Mouse (Mus musculus): ENCODE results near the gene Kbtbd6. TPM values are rescaled to one million over a fixed set of nuclear protein-coding genes. Genes with fewer than 3 reads are reported as not detected.
A peak's percentile ranks its signal among the peaks of the same experiment; 100 is the strongest.
"Not testable (repeated sequence)": the region's sequence is repeated elsewhere in the genome, so short reads cannot be mapped to it uniquely, and the experiment has no call there.

Kbtbd6 gene
- 3.8 and 4.0 TPM in 2 replicates for polyA plus RNA-seq (2015; fragmentation: Nextera tagmentation; extraction: Ambion mirVana)

DNA sequence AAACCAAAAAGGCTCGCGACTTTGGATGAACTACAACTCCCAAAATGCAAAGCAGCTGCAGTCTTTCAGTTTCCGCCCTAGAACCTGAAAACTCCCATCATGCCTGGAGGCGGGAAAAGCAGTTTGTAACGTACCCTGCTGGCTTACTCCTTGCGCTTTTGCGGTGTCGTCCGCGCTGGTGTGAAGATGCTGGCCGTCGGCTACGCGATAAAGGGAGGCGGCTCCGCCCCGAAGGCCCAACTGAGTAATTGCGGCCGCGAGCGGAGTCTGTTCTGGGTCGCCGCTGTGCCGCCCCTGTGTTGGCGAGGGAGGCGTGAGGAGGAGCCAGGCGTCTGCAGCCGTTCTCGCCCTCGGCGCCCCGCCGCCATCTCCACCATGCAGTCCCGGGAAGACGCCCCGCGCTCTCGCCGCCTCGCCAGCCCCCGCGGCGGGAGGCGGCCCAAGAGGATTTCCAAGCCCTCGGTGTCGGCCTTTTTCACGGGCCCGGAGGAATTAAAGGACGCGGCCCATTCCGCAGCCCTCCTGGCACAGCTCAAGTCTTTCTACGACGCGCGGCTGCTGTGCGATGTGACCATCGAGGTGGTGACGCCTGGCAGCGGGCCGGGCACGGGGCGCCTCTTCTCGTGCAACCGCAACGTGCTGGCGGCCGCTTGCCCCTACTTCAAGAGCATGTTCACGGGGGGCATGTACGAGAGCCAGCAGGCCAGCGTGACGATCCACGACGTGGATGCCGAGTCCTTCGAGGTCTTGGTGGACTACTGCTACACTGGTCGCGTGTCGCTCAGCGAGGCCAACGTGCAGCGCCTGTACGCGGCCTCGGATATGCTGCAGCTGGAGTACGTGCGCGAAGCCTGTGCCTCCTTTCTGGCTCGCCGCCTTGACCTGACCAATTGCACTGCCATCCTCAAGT lies at the start of gene Kbtbd6:
Gene Kbtbd6 (plus strand): TSS at position 155 of the 910 bp plus-strand sequence.
- peaks cover 20% of the 10 kb centered on the region for H3K4me1 ChIP-seq (replicated peaks)
- 18% methylated on average over 44 of the region's 89 CpGs for WGBS (ENCODE audit: insufficient replicate concordance)
- H3K27me3 ChIP-seq; H3K9me3 ChIP-seq (replicated peaks); H3K36me3 ChIP-seq (replicated peaks): not testable (repeated sequence)
- H3K9ac ChIP-seq, result peak within 1 kb of the TSS; percentile 67
- peak within 1 kb of the TSS; percentile 69 for H3K4me3 ChIP-seq (replicated peaks)
- peak within 1 kb of the TSS; percentile 94 for H3K27ac ChIP-seq (replicated peaks)
- peak within 1 kb of the TSS; percentile 82 for H3K4me2 ChIP-seq
- peak; percentile 93 for ATAC-seq (ENCODE audit: insufficient read depth)

DNA sequence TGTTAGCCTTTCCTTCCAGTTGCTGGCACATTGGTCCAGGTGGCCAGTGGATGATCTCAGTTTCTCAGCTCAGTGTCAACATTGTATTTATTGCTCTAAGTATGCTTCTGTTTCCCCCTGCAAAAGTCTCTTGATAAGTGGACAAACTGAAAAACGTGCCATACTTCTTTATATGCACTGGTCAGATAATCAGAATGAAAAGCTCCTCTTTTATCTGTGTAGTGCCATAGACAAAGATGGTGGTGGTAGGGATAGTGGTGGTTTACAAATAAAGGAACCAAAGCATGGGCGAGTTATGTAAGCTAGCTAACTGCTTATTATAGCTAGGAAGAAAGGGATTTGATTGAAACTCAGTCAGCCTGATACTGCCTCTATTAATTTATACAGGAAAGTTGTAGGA lies 44.0 kb upstream of the Kbtbd6 start:
- Histone ChIP-seq H3K27me3 (no peaks in the 10 kb centered on the region), H3K36me3 (replicated peaks) (peaks cover 9% of the 10 kb centered on the region; the same call in 1 of the 2 replicates), H3K9me3 (replicated peaks) (no peaks in the 10 kb centered on the region), H3K27ac (replicated peaks) (no peak overlapping the region), H3K4me1 (replicated peaks) (peaks cover 5% of the 10 kb centered on the region; the same call in 1 of the 2 replicates), H3K4me3 (replicated peaks) (no peak overlapping the region), H3K4me2 (no peak overlapping the region), H3K9ac (no peak overlapping the region)
- no peak for ATAC-seq (ENCODE audit: insufficient read depth)
- 41% methylated on average over 2 of the region's 2 CpGs for WGBS (ENCODE audit: insufficient replicate concordance)

DNA sequence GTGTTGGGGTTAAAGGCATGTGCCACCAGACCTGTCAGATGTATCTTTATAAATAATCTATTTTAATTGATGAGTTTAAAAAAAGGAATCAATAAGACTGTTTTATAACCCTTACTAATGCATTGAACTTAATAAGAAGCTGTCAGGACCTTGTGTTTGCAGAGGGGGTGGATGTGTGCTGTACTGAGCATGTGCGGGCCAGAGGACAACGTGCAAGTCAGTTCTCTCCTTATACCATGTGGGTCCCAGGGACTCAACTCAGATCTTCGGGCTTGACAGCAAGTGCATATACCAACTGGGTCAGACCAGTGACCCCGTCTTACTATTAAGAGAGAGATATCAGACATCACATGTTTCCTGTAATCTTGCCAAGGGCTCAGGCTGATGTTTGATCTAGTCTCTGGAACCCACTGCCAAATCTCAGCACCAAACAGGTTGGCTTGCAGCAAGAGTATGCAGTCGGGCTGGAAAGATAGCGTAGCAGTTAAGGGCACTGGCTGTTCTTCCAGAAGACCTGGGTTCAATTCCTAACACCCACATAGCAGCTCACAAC lies 42.3 kb upstream of the Kbtbd6 start:
- no peak overlapping the region for H3K4me2 ChIP-seq
- H3K9me3 ChIP-seq (replicated peaks), result no peaks in the 10 kb centered on the region
- H3K27ac ChIP-seq (replicated peaks), result no peak overlapping the region
- H3K27me3 ChIP-seq, result no peaks in the 10 kb centered on the region
- no peak overlapping the region for H3K4me3 ChIP-seq (replicated peaks)
- 62% methylated on average over 6 of the region's 6 CpGs for WGBS (ENCODE audit: insufficient replicate concordance)
- peaks cover 5% of the 10 kb centered on the region; the same call in 1 of the 2 replicates for H3K4me1 ChIP-seq (replicated peaks)
- H3K36me3 ChIP-seq (replicated peaks), result peaks cover 8% of the 10 kb centered on the region
- no peak overlapping the region for H3K9ac ChIP-seq
- no peak for ATAC-seq (ENCODE audit: insufficient read depth)

DNA sequence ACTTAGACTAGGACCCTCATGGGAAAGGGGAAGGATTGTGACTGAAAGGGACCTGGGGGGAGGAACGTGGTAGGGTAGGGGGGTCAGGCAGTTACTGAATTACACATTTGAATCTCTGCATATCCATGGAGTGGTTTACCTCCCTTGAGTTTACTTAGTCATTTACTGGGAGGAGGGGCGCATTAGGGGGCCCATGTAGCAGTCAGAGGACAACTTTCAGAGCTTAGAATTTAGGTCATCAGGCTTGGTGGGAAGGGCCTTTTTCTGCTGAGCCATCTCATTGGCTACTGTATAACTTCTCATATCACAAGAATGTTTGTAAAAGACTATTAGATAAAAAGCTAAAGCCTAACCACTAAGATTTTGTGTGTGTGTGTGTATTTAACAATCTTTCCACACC lies 41.0 kb upstream of the Kbtbd6 start:
- H3K36me3 ChIP-seq (replicated peaks), result peaks cover 8% of the 10 kb centered on the region
- H3K9me3 ChIP-seq (replicated peaks), result no peaks in the 10 kb centered on the region
- no peak for ATAC-seq (ENCODE audit: insufficient read depth)
- no peak overlapping the region for H3K9ac ChIP-seq
- H3K27ac ChIP-seq (replicated peaks), result no peak overlapping the region
- peaks cover 5% of the 10 kb centered on the region; the same call in 1 of the 2 replicates for H3K4me1 ChIP-seq (replicated peaks)
- H3K4me3 ChIP-seq (replicated peaks), result no peak overlapping the region
- H3K4me2 ChIP-seq, result no peak overlapping the region
- no peaks in the 10 kb centered on the region for H3K27me3 ChIP-seq
- 59% methylated on average over 2 of the region's 2 CpGs for WGBS (ENCODE audit: insufficient replicate concordance)

DNA sequence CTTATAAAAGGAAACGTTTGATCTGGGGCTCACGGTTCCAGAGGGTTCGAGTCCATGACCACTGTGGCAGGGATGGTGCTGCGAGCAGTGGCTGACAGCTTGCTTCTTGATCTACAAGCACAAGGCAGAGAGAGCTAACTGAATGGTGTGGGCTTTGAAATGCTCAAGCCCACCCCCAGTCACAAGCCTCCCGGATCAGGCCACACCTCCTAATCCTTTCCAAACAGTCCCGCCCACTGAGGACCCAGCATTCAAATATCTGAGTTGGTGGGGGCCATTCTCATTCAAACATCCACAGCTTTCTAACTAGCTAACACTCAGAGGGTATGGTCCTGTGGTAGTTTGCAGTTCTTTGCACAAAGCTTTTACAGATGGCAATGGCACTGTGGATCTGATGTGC lies 38.5 kb upstream of the Kbtbd6 start:
- Histone ChIP-seq H3K27ac (replicated peaks) (no peak overlapping the region), H3K4me1 (replicated peaks) (no peaks in the 10 kb centered on the region), H3K27me3 (no peaks in the 10 kb centered on the region), H3K9ac (no peak overlapping the region), H3K4me2 (no peak overlapping the region), H3K4me3 (replicated peaks) (no peak overlapping the region), H3K9me3 (replicated peaks) (no peaks in the 10 kb centered on the region), H3K36me3 (replicated peaks) (peaks cover 4% of the 10 kb centered on the region; the same call in 1 of the 2 replicates)
- no peak for ATAC-seq (ENCODE audit: insufficient read depth)
- WGBS (ENCODE audit: insufficient replicate concordance), result 78% methylated on average over 6 of the region's 6 CpGs

DNA sequence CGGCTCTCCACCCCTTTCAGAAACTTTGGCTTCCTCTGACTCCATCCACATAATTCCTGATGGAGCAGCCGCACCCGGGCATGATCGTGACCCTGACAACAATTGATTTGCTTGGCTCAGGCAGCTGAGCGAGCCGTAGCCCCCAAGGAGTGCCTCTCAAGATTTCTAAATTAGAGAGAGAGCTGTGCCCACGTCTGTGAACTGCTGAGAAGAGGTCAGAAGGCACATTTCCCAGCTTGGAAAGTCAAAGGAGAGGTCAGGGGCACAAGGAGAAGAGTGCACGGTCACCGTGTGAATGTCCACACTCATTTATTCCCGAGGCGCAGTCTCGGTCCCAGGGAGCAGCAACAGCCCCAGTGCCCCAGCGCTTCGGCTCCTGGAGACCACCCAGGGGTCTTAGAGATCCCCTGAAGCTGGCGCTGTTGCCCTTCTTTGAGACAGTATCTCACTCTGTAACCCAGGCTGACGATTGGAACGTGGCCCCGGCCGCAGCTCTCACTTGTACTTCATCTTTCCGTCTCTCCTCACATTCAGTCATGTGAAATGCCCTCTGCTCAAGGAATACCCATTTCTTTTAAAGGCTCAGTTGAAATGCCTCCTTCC lies 31.5 kb upstream of the Kbtbd6 start:
- WGBS (ENCODE audit: insufficient replicate concordance), result 80% methylated on average over 20 of the region's 20 CpGs
- H3K9me3 ChIP-seq (replicated peaks), result no peaks in the 10 kb centered on the region
- H3K9ac ChIP-seq, result no peak overlapping the region
- no peaks in the 10 kb centered on the region for H3K4me1 ChIP-seq (replicated peaks)
- no peak overlapping the region for H3K27ac ChIP-seq (replicated peaks)
- H3K4me3 ChIP-seq (replicated peaks), result no peak overlapping the region
- H3K27me3 ChIP-seq, result no peaks in the 10 kb centered on the region
- ATAC-seq (ENCODE audit: insufficient read depth), result no peak
- 0 out of 2 replicates have a peak, but pooled peaks cover 5% of the 10 kb centered on the region for H3K36me3 ChIP-seq (replicated peaks)
- H3K4me2 ChIP-seq, result no peak overlapping the region

DNA sequence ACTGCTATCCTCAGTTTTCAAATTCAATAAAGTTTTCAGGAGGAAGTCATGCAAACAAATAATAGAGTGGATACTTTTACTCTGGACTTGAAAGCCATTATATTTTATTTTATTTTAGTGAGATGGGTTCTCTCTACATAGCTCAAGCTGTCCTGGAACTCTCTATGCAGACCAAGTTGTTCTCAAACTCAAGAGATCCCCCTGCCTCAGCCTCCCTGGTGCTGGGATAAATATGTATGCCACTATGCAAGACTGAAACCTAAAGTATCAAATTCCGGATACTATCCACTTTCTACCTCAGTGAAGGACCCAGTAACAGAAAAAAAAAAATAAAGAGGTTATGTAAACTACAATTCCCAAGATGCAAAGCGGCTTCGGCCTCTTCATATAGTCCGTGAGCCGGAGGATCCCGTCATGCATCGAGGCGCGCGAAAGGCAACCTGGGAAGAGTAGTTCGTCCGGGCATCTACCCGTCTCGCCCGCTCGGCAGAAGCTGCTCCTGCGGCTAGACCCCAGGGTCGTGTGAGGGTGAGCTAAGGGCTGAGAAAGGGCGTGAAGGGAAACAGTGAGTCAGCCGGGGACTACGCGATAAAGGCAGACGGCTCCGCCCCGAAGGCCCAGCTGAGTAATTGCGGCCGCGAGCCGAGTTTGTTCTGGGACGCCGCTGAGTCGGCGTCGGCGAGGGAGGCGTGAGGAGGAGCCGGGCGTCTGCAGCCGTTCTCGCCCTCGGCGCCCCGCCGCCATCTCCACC lies 25.5 kb upstream of the Kbtbd6 start, which contains the start of gene Kbtbd7:
Gene Kbtbd7 (plus strand): TSS at position 533 of the 751 bp plus-strand sequence.
- H3K9ac ChIP-seq, result peak within 1 kb of the TSS; percentile 62

DNA sequence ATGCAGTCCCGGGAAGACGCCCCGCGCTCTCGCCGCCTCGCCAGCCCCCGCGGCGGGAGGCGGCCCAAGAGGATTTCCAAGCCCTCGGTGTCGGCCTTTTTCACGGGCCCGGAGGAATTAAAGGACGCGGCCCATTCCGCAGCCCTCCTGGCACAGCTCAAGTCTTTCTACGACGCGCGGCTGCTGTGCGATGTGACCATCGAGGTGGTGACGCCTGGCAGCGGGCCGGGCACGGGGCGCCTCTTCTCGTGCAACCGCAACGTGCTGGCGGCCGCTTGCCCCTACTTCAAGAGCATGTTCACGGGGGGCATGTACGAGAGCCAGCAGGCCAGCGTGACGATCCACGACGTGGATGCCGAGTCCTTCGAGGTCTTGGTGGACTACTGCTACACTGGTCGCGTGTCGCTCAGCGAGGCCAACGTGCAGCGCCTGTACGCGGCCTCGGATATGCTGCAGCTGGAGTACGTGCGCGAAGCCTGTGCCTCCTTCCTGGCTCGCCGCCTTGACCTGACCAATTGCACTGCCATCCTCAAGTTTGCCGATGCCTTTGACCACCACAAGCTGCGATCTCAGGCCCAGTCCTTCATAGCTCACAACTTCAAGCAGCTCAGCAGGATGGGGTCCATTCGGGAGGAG lies 24.8 kb upstream of the Kbtbd6 start:
- not testable (repeated sequence) for H3K9me3 ChIP-seq (replicated peaks); H3K36me3 ChIP-seq (replicated peaks); H3K27me3 ChIP-seq
- peak overlapping the region; percentile 66 for H3K4me3 ChIP-seq (replicated peaks)
- ATAC-seq (ENCODE audit: insufficient read depth), result peak; percentile 32
- H3K4me1 ChIP-seq (replicated peaks), result peaks cover 17% of the 10 kb centered on the region
- 54% methylated on average over 13 of the region's 59 CpGs for WGBS (ENCODE audit: insufficient replicate concordance)
- H3K27ac ChIP-seq (replicated peaks), result peak overlapping the region; percentile 95
- H3K4me2 ChIP-seq, result peak overlapping the region; percentile 63
- H3K9ac ChIP-seq, result peak overlapping the region; percentile 62

More for the DNA sequence above, 25.5 kb upstream of the Kbtbd6 start, which contains the start of gene Kbtbd7:
- Histone ChIP-seq H3K9me3 (replicated peaks) (no peaks in the 10 kb centered on the region), H3K4me1 (replicated peaks) (peaks cover 17% of the 10 kb centered on the region), H3K4me2 (peak within 1 kb of the TSS; percentile 63), H3K27me3 (no peaks in the 10 kb centered on the region), H3K4me3 (replicated peaks) (peak within 1 kb of the TSS; percentile 66), H3K36me3 (replicated peaks) (0 out of 2 replicates have a peak, but pooled peaks cover 10% of the 10 kb centered on the region), H3K27ac (replicated peaks) (peak within 1 kb of the TSS; percentile 95)
- peak; percentile 98 for ATAC-seq (ENCODE audit: insufficient read depth)
- WGBS (ENCODE audit: insufficient replicate concordance), result under 1% methylated on average over 44 of the region's 44 CpGs

DNA sequence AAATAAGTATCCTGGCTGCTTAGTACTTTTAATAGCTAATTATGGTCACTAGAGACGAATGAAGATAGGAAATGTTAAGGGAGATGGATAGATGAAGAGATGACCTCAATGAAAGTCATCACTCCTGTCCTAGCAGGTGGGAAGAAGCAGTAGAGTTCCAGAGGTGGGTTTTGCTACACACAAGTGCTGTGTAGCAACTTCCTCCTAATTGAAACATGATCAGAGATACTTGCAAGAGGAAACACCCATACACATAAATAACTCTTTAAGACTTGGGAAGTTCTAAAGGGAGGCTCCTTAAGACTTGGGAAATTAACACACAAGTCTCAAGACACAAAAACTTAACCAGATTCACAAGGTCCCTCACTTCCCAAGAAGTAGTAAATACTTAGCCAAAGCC lies 17.6 kb upstream of the Kbtbd6 start:
- whole genome bisulfite sequencing (ENCODE audit: insufficient replicate concordance), result 52% methylated on average over 1 of the region's 1 CpGs

DNA sequence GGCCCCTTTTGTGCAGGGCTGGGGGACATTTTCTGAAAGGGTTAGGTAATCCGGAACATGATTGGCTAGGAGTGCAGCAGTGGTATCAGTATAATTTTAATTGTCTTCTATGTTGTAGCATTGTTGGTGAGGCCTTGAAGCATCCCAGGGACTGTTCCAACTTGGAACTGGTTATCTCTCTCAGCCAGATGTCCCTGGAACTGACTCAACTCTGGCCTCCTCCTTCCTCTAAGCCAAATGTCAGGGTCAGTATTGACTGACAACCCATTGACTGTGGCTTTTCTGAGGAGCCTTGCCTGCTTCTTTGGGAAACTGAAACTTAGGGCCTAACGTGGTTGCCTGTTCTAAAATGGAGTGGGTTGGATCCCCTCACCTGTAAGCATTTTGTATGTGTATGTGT lies 11.0 kb upstream of the Kbtbd6 start:
- 62% methylated on average over 2 of the region's 2 CpGs for WGBS (ENCODE audit: insufficient replicate concordance)
- no peaks in the 10 kb centered on the region for H3K27me3 ChIP-seq
- H3K9me3 ChIP-seq (replicated peaks), result no peaks in the 10 kb centered on the region
- no peak overlapping the region for H3K9ac ChIP-seq
- ATAC-seq (ENCODE audit: insufficient read depth), result peak; percentile 56; the same call in 1 of the 2 replicates
- H3K36me3 ChIP-seq (replicated peaks), result no peaks in the 10 kb centered on the region
- no peak overlapping the region for H3K4me2 ChIP-seq
- H3K4me1 ChIP-seq (replicated peaks), result peaks cover 9% of the 10 kb centered on the region
- H3K27ac ChIP-seq (replicated peaks), result 0 out of 2 replicates have a peak overlapping the region, but pooled peaks have one; percentile 14
- H3K4me3 ChIP-seq (replicated peaks), result no peak overlapping the region

More for the DNA sequence above, 17.6 kb upstream of the Kbtbd6 start:
- H3K27ac ChIP-seq (replicated peaks), result no peak overlapping the region
- no peaks in the 10 kb centered on the region for H3K36me3 ChIP-seq (replicated peaks)
- H3K9ac ChIP-seq, result no peak overlapping the region
- no peaks in the 10 kb centered on the region for H3K4me1 ChIP-seq (replicated peaks)
- no peak for ATAC-seq (ENCODE audit: insufficient read depth)
- no peaks in the 10 kb centered on the region for H3K9me3 ChIP-seq (replicated peaks)
- no peaks in the 10 kb centered on the region for H3K27me3 ChIP-seq
- no peak overlapping the region for H3K4me3 ChIP-seq (replicated peaks)
- no peak overlapping the region for H3K4me2 ChIP-seq

Data from liver, embryonic 15.5 days (tissue).